Mouse (Mus musculus) lung, postnatal 10 days (tissue): ENCODE measurements around the gene Fam171a2.
"Not testable (repeated sequence)": the region's sequence is repeated elsewhere in the genome, so short reads cannot be mapped to it uniquely, and the experiment has no call there.

Experiments used
- DNase-seq: peaks from one replicate; pipeline ENCODE4 v3.0.0; 2021

Gene Fam171a2

GRCm38 (mm10) chr11:102393238-102393634, 54.2 kb downstream of the Fam171a2 start, which contains the start of gene Rundc3a:
TSS of gene Rundc3a (plus strand) at chr11:102393403.
- peak; percentile 91 for DNase-seq

GRCm38 (mm10) chr11:102392441-102393237, 54.8 kb downstream of the Fam171a2 start:
- no peak for DNase-seq

- DNase-seq, result not testable (repeated sequence)
Measured at GRCm38 (mm10) chr11:102389436-102389835, 58.0 kb downstream of the Fam171a2 start.
